Mouse (Mus musculus) embryo, embryonic 10 days (tissue): ENCODE measurements at regions not wholly inside any gene's neighbourhood (a gene's known extent, or its start where the extent isn't known, plus 50 kb on each side); places are given as distances from the start of the nearest gene placed in this dataset.
A peak's percentile ranks its signal among the peaks of the same experiment; 100 is the strongest.

Experiments used
- DNase-seq: peaks from one replicate; pipeline ENCODE4 v3.0.0-alpha.2; 2015; ENCODE audit warnings: low spot score

DNA sequence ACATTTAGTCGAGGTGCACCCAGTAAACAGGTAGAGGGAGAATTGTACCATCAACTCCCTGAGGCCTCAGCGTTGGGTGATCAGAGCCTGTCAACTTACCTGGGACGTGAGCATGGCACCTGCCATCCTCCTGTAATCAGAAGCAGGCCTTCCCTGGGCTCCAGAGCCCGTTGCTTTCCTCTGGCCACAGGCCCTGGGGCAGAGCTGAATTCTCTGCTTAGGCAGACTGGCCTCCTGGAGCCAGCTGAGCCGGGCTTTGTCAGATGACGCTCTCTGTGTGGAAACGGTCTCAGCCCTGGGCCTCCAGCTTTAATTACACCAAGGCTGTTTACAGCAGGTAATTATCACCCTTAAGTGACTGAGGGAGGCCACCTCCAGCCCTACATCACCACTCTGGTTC lies 92.6 kb upstream of the Pmepa1 start:
- DNase-seq = no peak

DNA sequence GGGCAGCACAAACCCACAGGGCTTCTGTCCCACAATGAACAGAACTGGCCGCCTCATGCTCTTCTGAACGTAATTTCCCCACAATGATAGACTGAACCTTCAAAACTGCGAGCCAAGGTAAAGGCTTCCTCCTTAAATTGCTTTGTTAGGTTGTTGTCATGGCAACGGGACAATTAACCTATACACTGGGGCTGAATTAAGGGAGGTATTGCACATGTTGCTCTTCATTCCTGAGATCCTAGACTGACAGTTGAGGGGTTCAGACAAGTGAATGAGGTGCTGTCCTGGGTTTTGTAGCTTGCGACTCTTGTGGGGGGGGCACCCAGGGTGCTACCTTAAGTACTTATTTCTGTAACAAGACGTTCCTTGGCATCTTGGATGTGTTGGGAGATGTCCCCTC lies 100.6 kb upstream of the Pmepa1 start:
- DNase-seq = no peak

DNA sequence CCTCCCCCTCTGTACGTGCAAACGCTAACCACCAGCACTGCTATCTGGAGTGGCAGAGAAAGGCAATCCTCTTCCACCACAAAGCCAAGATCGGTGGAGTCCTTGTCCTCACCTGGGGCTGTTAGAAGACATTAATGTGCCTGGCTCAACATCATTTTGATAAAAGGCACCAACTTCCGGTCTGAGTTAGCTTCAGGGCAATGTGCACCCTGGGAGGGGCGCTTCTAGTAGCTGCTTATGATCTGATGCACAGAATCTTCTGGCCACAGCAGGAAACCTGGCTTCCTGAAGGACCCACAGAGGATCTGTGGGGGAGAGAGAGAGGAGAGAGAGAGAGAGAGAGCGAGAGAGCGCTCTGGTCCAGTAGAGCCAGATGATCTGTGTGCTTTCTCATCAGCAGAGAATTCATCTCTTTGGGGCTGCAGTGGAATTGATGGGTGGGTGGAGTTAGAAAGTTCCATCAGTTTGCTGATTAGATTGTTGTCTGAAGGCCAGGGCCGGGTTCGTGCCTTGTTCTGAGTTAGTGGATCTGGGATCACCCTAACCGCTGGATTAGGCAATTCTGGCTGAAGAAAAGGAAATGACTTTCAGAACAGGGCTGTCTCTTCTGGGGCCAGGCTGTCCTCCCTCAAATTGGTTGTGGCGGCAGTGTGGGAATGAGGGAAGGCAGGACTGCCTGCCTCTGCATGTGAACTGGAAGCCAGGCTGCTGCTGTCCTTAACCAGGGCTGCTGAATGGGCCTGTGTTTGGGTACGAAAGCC lies 101.3 kb upstream of the Pmepa1 start:
- DNase-seq = no peak

DNA sequence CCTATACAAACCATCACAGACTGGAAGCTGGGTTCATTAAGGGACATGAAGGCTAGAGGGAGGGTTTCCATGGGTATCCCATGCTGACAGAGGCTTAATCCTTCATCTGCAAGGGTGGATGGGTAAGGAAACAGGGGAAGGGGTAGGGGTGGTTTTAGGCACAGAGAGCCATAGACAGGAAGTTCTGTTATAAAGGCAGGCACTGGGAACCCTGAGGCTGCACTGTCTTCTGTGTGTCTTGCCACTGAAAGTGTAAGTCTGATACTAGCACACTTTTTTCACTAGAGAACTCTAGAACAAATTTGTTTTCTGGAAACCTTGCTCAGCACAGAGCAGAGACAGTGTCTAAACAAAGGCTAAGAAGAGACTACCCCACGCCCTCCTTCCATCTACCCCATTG lies 103.4 kb upstream of the Pmepa1 start:
- DNase-seq = no peak

DNA sequence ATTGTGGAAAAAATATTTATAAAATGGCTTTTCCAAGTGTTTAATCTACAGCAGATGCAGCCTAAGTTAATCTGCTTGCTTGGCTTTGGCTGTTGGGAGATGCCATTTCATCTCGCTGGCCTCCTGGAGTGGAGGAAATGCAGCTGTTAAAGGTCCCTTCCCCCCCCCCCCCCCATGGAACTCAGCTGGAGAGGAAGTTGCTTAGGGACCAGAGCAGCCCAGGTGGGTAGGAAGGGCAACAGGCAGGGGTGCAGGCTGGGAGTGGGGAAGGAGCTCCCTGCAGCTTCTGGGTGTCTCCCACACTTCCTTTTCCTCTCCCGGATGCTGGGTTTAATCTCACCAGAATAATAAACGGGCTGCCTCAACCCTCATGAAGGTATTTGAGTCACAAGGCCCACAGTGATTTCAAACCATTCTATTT lies 104.0 kb upstream of the Pmepa1 start:
- DNase-seq = no peak

DNA sequence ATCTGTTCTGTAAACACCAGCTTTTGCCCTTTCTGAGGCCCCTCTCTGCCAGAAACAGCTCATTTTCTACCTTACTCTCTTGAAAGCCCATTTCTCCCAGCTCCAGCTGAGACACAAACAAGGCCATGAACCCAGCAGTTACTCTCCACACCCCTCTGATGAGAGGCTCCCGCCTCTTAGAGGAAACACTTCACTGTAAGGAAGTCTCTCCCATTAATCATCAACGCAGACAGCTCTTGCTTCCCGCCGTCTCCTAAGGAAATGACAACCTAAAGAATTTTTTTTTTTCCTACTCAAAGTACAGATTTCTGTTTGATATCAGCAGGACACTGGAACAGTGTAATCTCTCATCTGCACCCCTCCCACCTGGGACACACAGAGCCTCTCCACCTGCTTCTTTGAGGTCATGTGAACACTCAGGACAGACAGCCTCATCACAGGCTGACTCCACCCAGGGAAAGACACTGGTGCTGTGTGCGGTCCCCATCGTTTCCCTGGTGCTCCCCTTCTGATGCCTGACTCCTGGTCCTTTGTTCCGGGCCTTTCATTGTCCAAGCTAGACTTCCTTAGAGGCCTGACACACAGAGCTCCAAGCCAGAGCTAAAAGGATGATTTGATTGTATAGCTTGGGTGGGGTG lies 106.0 kb upstream of the Pmepa1 start:
- peak; percentile 31 for DNase-seq

DNA sequence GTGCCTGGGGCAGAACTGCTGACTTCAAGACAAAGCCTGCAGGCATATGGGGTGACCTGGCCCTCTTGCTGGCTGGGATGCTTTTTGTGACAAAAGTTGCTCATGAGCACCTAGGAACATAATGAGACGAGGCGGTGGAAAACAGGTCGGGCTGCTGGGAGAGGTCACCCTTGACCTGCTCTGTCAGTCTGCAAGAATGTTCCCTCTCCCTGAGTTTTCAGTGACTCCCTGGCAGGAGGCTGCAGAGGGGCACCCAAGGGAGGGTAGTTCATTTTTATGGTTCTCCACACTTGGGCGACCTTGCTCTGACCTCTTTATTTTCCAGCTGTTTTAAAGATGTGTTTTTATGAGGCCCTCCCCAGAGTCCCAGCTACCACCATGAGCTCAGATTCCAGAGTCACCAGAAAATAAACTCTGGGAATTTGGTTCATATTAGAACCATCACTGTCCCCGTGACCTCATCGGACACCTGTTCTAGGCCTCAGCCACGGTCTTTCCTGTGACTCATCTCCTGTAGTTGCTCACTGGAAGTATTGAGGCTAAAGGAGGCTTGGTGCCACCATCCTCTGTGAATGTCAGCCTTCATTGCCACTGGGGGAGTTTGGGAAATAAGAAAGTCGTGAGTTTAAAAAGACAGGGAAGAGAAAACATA lies 108.7 kb upstream of the Pmepa1 start:
- DNase-seq = no peak

DNA sequence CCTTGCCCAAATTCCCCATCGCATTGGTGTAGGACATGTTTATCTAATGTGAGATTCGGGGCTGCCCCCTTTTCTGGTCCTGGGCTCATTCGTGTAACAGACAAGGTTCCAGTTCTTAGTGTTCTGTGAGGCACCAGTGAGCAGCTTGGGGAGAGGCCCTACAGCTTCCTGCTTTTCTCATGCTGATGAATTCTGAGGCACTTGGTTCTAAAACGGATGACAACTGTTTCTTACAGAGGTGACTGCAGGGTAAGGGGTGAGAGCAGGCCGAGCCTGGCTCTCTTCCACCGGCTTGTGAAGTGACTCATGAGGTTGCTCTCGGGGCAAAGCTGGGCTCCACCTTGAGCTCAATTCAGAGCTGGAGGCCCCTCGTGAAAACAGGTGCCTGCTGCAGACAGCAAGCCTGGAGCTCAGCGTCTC lies 109.4 kb upstream of the Pmepa1 start:
- no peak for DNase-seq

DNA sequence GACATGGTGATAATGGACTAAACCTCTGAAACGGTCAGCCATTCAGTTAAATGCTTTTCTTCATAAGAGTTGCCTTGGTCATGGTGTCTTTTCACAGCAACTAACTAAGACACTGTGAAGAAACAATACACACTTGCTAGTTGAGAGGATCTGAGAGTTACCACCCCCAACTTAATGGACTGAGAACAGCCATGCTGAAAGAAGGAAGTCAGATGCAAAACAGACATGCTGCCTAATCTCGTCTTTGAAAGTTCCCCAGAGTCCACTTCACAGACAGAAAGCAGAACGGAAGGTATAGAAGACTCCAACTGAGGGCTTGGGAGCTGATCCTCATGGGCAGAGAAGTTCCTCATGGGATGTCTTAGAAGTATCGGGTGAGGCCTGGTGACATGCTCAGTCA lies 111.8 kb upstream of the Pmepa1 start:
- DNase-seq = no peak

DNA sequence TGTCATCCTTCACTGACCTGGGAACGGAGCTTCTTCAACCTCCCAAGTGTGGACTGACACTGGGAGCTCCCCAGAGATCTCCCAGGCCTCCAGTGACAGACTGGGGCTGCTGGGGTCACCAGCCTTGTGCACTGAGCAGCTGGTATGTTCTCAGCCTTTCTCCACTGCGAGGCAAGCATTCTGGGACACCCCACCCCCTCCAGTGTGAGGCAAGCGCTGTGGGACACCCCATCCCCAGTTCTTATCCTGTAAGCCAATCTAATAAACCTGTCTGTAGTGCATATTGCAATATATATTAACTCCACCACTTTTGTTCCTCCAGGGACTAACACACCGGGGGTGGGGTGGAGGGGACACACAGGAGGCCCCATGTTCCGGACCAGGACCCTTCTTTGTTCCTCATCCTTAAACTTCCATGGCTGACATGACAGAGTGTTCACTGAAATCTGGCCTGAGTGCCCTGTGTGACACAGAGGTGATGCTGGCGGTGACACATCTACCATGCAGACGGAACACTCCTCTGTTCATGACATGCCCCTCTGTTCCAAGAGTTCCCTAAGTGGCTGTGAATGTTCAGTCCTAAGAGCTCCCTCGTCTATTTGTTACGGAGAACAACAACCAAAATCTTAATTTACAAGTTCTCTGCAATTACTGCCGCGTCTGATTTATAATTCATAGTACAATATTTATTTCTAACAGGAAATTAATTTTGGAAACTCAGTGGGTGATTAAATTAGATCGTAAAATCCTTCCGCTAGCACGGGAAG lies 116.4 kb upstream of the Pmepa1 start:
- DNase-seq = no peak

DNA sequence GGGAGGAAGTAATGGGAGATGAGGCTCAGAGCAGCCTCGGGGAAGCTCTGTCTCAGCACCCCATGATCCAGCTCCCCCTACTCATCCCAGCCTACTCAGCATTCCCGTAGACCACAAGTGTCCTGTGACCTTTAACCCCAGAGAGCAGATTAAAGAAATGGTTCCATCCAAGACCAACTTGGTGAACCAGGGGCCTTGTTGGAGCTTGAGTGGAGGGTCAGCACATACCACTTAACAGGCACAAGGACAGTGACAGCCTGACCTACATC lies 116.9 kb upstream of the Pmepa1 start:
- no peak for DNase-seq

DNA sequence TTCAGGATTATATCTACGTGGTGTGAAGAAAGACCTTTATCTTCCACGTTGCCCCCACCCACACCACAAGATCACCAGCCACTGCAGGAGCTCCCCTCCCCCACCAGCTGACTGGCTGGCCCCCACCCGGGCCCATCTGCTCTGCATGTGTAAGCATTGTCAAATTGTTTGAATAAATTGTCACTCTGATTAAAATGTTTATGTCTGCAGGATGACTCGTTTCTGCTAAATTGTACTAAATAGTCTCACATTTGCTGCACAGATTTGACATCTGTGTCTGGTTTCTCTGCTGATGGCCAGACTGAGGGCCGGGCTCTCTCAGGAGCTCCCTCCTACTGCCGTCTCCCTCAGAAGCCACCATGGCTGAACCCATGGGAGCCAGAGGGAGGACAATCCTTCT lies 119.2 kb upstream of the Pmepa1 start:
- no peak for DNase-seq

DNA sequence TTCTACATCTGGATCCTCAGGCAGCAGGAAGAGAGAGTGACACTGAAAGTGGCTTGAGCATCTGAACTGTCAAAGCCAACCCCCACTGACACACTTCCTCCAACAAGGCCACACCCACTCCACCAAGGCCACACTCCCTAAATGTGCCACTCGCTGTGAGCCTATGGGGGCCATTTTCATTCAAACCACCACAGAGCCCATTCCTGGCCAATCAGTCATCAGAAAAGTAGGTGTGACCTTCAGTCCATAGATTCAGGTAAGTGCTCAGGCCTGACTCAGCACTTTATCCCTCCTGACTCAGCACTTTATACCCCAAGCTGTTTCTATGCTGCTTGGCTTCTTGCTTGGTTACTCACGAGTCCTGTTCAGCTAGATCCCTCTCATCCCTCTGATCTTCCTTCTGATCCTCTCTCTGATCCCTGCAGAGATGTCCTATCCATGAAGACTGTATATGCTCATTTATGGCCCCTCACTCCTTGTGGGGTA lies 121.6 kb upstream of the Pmepa1 start:
- DNase-seq = no peak

DNA sequence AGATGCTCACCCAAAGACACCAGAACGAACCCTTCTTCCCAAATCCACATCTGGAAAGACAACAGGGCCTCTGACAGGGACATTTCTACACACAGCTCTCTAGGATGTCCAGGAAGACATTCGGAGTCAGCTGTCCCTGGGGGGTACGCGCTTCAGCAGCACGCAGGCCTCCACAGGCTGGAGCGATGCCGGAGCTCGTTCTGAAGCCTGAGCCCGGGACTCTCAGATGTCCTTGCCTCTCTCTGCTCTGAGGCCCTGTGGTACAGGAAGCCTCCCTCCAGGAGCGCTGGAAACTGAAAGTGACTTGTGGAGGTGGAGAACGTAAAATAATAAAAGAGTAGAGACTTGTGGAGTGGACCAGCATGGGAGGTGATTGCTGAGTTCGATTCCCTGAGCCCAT lies 116.8 kb upstream of the 1700021F07Rik start:
- DNase-seq = no peak

DNA sequence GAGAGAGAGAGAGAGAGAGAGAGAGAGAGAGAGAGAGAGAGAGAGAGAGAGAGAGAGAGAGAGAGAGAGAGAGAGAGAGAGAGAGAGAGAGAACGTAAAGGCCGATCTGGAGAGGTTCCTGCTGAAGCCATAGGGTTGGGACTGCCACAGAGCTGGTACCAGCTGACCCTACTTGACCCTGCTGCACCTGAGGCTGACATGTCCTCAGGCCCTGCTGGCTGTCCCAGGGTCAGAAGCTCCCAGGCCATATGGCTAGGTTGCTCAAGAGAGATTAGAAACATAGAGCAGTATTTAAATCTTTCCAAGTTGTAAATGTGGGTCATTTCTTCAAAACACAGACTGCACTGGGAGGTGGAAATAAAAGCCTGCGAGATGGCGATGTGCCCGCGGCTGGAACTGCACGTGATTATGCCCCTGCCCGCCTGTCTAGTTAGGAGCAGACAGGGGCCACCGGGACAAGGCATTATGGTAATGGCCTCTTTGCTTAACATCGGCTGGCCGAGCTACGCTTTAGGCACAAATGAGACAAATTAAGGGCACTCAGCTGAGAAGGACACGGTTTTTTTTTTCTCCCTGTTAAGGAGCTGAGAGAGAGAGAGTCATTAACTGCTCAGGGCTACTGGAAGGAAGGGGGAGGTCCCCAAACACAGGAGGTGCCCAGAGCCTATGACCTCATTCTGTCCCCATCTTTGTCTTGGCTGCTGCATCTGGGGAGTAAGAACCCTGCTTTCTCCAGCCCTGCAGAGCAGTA lies 115.9 kb upstream of the 1700021F07Rik start:
- peak; percentile 44 for DNase-seq

DNA sequence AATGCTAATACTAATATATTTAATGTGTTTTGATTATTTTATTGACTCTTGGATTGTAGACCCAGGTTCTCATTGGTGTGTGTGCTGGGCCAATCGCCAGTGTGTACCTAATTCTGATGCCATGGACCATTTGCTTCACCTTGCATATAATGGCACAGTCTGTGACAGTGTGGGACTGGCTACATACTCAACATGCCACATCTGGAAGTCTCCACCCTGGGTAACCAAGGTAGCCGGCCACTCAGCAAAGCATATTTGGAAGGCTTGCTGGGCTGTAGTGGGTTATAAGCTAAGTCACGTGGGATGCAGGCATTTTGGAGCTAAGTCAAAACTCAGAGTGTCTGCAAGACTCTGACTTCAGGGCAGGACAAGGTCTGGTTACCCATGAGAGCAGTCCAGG lies 115.3 kb upstream of the 1700021F07Rik start:
- DNase-seq = no peak

DNA sequence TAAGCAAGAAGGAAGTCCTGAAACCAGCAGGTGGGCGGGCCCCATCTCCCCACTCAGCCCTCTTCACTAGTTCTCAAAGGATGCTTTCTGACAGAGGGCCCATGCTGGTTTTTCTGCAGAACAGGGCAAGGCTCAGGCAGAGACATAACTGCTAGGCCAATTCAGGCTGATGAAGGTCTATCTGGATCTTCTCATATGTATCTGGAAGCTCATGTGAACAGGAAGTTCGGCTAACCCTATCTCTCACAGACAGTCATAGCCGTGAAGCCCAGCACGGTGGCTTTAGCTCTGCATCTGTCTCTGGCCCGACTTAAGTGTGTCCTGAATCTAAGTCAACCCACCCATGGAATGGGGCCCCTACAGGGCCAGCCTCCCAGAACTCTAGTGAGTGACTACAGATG lies 113.7 kb upstream of the 1700021F07Rik start:
- no peak for DNase-seq

DNA sequence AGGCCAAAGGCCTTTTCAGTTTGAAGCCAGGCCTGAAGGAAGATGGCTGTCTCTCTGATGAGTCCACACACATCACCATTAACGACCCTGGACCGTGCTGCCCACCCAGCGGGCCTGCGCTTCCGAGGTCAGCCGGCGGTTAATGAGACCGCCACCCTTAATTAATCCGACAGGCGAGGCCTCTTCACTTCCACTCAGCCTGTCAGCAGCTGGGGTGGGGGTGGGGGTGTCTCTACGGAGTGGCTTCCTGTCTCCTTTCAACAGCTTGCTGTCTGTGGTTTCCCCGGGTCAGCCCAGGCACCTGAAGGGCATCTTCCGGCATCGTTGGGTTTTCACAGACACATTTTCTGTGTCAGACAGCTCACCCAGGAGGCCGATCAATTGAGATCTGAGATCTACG lies 113.0 kb upstream of the 1700021F07Rik start:
- DNase-seq = peak; percentile 38

DNA sequence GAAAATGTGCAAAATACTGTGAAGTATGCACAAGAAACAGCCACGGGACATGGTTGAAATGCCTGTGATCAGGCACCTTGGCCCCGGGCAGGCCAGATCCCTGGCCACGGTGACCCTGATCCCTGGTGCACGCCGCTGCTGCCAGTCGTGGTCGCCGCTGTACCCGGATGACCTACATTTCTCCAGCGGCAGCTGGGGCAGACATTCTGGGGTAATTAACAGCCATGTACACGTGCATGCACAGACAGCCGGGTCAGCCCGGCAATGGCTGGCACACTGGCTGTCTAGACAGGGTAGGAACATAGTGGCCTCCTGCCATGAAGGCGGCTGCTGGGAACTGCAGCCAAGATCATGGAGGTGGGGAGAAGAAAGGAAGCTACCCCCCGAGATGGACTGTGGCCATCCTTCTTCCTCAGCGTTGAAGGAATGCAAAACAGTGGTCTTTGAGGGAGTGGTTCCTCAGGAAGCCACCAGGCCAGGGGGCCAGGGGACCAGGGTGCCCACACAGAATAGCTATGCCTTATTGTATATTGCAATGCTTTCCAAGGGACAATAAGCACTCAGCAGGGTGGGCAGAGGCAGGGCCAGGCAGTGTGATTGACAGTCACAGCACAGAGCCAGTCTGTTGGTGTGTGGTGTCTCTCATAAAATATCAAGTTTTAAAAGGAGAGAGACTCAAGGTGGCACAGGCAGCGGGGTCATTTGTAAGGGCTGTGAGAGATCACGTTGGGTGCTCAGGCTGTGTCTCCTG lies 108.3 kb upstream of the 1700021F07Rik start:
- no peak for DNase-seq

DNA sequence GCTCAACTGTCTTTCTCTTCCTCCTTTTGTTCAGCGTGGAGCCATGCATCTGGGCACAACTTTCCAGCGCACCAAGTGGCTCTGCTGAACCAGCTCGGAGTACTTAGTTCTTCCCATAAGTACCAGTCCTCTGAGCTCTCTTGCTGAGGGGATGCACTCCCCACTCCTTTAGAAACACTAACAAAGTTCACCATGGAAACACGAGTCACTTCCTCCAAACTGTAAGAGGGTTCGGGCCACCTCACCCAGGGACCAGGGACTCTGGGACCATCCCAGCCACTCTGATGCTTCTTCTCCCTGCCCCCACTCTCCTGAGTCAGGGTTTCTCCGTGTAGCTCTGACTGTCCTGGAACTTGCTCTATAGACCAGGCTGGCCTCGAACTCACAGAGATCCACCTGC lies 107.0 kb upstream of the 1700021F07Rik start:
- no peak for DNase-seq

DNA sequence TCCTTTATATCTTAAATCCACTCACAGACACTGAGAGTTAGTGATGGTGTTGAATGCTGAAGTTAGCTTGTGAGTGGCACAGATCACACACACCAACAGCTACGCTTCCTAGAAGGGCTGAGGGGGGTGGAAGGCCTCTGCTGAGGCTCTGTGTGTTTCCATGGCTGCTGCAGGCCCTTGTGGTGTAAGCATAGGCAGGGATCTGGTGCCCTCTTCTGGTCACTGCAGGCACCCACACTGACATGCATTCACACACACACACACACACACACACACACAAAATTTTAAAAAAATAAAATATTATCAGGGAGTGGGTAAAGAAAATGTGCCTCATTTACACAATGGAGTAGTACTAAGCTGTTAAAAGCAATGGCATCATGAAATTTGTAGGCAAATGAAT lies 105.5 kb upstream of the 1700021F07Rik start:
- no peak for DNase-seq
